Mouse (Mus musculus) cortical plate, adult 2 months (tissue): ENCODE results near the gene Casp4. TPM values are rescaled to one million over a fixed set of nuclear protein-coding genes. Genes with fewer than 3 reads are reported as not detected.

ENCODE experiments used
- H3K27ac ChIP-seq: fragments of 200-500 bp; 2 replicates; pipeline ENCODE4 v1.5.1; 2012; ENCODE audit warnings: low read length, control low read depth, inconsistent platforms; ENCODE audit not compliant: insufficient read depth
- H3K4me1 ChIP-seq: fragments of 200-500 bp; 2 replicates; pipeline ENCODE4 v1.6.1; 2011; ENCODE audit warnings: low read length; ENCODE audit not compliant: control insufficient read depth, insufficient read depth
- H3K4me3 ChIP-seq: fragments of 200-500 bp; 2 replicates; pipeline ENCODE4 v1.5.1; 2011; ENCODE audit warnings: mild to moderate bottlenecking, low read length, control low read depth; ENCODE audit not compliant: insufficient read depth
- CTCF ChIP-seq: fragments of 200-500 bp; IDR thresholded peaks from 2 replicates; pipeline ENCODE4 v1.5.1; 2011; ENCODE audit warnings: mild to moderate bottlenecking, control low read depth, low read length; ENCODE audit not compliant: insufficient read depth; ENCODE audit errors: extremely low read depth
- POLR2A ChIP-seq: fragments of 200-500 bp; IDR thresholded peaks from 2 replicates; pipeline ENCODE4 v1.6.1; 2011; ENCODE audit warnings: mild to moderate bottlenecking, low read length, control low read depth; ENCODE audit not compliant: insufficient read depth; ENCODE audit errors: extremely low read depth
- polyA plus RNA-seq: library from polyadenylated mRNA; depleted of rRNA; stranded (reverse); fragments of >200 nt; gene quantifications from 2 replicates; pipeline ENCODE4 v1.2.3, GENCODE M21; 2012; rRNA removed

The Casp4 gene
- 0.42 and 0.75 TPM in 2 replicates for polyA plus RNA-seq

GRCm38 (mm10) chr9:5308561-5308960 lies at the start of gene Casp4:
Gene Casp4, plus strand, starts transcription at chr9:5308828.
- no peaks in the 10 kb centered on the region for H3K4me1 ChIP-seq
- no peak within 1 kb of the TSS for H3K4me3 ChIP-seq
- H3K27ac ChIP-seq: no peak within 1 kb of the TSS
- TF ChIP-seq CTCF: no peak
- TF ChIP-seq POLR2A: no peak

- Histone ChIP-seq H3K4me1 (no peaks in the 10 kb centered on the region), H3K4me3 (no peak overlapping the region), H3K27ac (no peak overlapping the region)
- no peak for TF ChIP-seq POLR2A
- no peak for TF ChIP-seq CTCF
Observed at GRCm38 (mm10) chr9:5263951-5264475, 44.6 kb upstream of the Casp4 start.

- no peaks in the 10 kb centered on the region for H3K4me1 ChIP-seq
- no peak overlapping the region for H3K27ac ChIP-seq
- no peak overlapping the region for H3K4me3 ChIP-seq
- TF ChIP-seq POLR2A: no peak
- no peak for TF ChIP-seq CTCF
Observed at GRCm38 (mm10) chr9:5270274-5270673, 38.4 kb upstream of the Casp4 start.

GRCm38 (mm10) chr9:5270884-5271283 lies 37.7 kb upstream of the Casp4 start:
- no peak for TF ChIP-seq POLR2A
- no peak for TF ChIP-seq CTCF
- no peak overlapping the region for H3K4me3 ChIP-seq
- no peak overlapping the region for H3K27ac ChIP-seq
- no peaks in the 10 kb centered on the region for H3K4me1 ChIP-seq

GRCm38 (mm10) chr9:5271334-5271845 lies 37.2 kb upstream of the Casp4 start:
- H3K27ac ChIP-seq: no peak overlapping the region
- H3K4me3 ChIP-seq: no peak overlapping the region
- TF ChIP-seq CTCF (no peak), POLR2A (no peak)
- H3K4me1 ChIP-seq: no peaks in the 10 kb centered on the region

DNA sequence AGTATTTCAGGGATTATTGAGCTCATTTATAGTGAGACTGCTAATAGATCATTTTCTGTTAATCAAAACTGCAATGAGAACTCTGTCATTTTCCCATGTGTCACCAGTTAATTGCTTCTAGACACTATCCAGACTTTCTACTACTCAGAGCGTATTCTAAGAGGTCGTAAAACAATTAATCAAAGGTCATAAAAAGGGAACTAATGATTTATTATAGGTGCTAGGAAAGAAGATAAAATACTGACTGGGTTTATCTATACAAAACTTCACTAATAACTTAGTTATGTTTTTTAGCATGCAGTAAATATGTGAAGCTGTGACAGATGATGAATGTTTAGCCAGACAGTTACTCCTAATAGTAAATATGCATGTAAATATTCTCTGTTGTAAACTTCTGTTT lies 22.6 kb upstream of the Casp4 start:
- no peaks in the 10 kb centered on the region for H3K4me1 ChIP-seq
- H3K27ac ChIP-seq: no peak overlapping the region
- TF ChIP-seq CTCF (no peak), POLR2A (no peak)
- H3K4me3 ChIP-seq: no peak overlapping the region

GRCm38 (mm10) chr9:5286597-5286996 lies 22.0 kb upstream of the Casp4 start:
- no peak overlapping the region for H3K4me3 ChIP-seq
- no peaks in the 10 kb centered on the region for H3K4me1 ChIP-seq
- no peak for TF ChIP-seq CTCF
- TF ChIP-seq POLR2A: no peak
- no peak overlapping the region for H3K27ac ChIP-seq

- H3K4me1 ChIP-seq: no peaks in the 10 kb centered on the region
- TF ChIP-seq POLR2A (no peak), CTCF (no peak)
- no peak overlapping the region for H3K27ac ChIP-seq
- no peak overlapping the region for H3K4me3 ChIP-seq
Observed at GRCm38 (mm10) chr9:5296354-5297237, 12.0 kb upstream of the Casp4 start.

DNA sequence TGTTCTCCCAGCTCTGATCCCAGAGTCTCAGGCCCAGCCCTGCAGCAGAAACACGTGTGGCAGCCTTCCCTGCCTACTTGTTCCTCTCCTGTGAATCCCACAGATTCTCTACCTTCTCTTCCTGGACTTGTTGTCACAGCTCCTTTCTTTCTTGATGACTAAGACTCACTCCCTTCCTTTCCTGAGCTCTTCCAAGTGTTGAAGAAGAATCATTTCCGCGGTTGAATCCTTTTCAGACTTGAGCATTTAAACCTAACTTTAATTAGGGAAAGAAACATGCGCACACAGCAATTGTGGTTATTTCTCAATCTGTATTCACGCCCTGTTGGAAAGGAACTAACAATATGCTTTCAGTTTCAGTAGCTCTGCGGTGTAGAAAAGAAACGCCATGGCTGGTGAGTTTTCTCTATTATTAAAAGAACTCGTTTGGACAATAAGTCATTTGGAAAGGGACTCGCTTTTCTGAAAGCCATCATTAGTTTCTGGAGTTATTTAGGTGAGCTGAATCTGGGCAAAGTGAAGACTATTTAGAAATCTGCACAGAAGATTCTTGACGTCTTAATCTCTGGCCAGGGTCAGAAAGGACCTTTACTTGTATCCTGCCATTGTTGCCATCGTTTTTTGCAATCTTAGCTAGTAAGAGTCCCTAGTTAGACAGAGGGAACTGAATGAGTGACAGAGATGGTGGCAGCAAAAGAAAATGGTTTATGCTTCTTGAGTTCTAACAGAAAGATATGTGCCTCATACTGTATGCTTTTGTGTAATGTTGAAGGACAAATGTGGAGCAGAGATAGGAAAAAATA lies 10.1 kb upstream of the Casp4 start, which contains the start of gene Casp1:
Gene Casp1, plus strand, starts transcription at position 189 of the 803 bp plus-strand sequence.
- Histone ChIP-seq H3K4me1 (no peaks in the 10 kb centered on the region), H3K27ac (no peak within 1 kb of the TSS), H3K4me3 (no peak within 1 kb of the TSS)
- TF ChIP-seq POLR2A (no peak), CTCF (no peak)

DNA sequence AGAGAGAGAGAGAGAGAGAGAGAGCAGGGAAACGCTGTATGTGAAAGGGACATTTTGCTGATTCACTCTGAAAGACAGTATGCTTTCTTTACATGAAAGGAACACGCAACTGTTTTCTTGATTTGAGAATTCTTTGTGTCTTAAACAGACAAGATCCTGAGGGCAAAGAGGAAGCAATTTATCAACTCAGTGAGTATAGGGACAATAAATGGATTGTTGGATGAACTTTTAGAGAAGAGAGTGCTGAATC lies 9.6 kb upstream of the Casp4 start:
- Histone ChIP-seq H3K4me1 (no peaks in the 10 kb centered on the region), H3K27ac (no peak overlapping the region), H3K4me3 (no peak overlapping the region)
- no peak for TF ChIP-seq CTCF
- TF ChIP-seq POLR2A: no peak
